In the genomic region with DNA sequence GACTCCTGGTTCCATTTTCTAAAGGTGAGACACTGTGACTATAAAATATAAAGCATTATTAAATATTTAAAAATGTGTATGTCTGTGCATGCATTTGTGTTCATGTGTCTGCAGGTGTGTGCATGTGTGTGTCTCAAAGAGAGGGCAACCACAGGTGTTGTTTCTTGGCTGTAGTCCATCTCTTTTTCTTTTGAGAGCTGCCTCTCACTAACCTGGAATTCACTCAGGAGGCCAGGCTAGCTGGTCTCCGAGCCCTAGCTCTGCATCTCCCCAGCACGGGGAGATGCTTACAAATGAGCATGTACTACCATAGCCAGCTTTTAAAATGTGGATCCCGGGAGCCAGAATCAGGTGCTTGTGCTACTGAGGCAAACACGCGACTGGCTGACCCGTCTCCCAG, we compare ENCODE assay signal across 18 mouse cellular contexts.
"Had no signal": no experiment of that assay in that cellular context is flagged by ENCODE, and none has a peak within 500 bp of the region (broad histone marks: within the 10 kb centered on the region; RNA-seq: fewer than 3 reads in every experiment).

No protein-coding gene starts in this region.

- H3K27ac ChIP-seq: midbrain, embryonic 10.5 days; midbrain, embryonic 12.5 days; neural tube, embryonic 13.5 days; neural tube, embryonic 15.5 days had no signal

- H3K9me3 ChIP-seq: midbrain, embryonic 10.5 days; midbrain, embryonic 12.5 days; neural tube, embryonic 13.5 days; neural tube, embryonic 15.5 days had no signal

- DNase-seq: lung, embryonic 14.5 days; lung, postnatal 10 days; lung, postnatal 4 days; midbrain, embryonic 14.5 days; retina, postnatal 1 day; right cerebral cortex, adult 18-20 months; right cerebral cortex, postnatal 25 days; right cerebral cortex, postnatal 4 days; spleen, adult 18-20 months; thymus, adult 18-20 months; thymus, postnatal 14 days; thymus, postnatal 36 days had no signal

- H3K9ac ChIP-seq: lung, embryonic 14.5 days; midbrain, embryonic 12.5 days; neural tube, embryonic 13.5 days; neural tube, embryonic 15.5 days had no signal

- ATAC-seq: midbrain, embryonic 16.5 days had no signal

- H3K4me2 ChIP-seq: lung, embryonic 14.5 days; midbrain, embryonic 12.5 days; neural tube, embryonic 13.5 days; neural tube, embryonic 15.5 days had no signal

- H3K36me3 ChIP-seq: midbrain, embryonic 10.5 days; midbrain, embryonic 12.5 days; neural tube, embryonic 13.5 days; neural tube, embryonic 15.5 days had no signal

- H3K4me3 ChIP-seq: midbrain, embryonic 10.5 days; midbrain, embryonic 12.5 days; myocyte; neural tube, embryonic 13.5 days; neural tube, embryonic 15.5 days had no signal

- H3K27me3 ChIP-seq: neural tube, embryonic 13.5 days; neural tube, embryonic 15.5 days had no signal
